Mouse (Mus musculus) myocyte (in vitro differentiated cells): ENCODE data around the gene Hmgcs1. TPM values are rescaled to one million over a fixed set of nuclear protein-coding genes. Genes with fewer than 3 reads are reported as not detected.
"Not testable (repeated sequence)": the region's sequence is repeated elsewhere in the genome, so short reads cannot be mapped to it uniquely, and the experiment has no call there.

ENCODE experiments used
- H3K27me3 ChIP-seq: one replicate; pipeline ENCODE4 v1.6.1; 2011; ENCODE audit not compliant: control insufficient read depth, insufficient read depth, insufficient read length
- H3K36me3 ChIP-seq: one replicate; pipeline ENCODE4 v1.6.1; 2011; ENCODE audit not compliant: control insufficient read depth, insufficient read depth
- H3K4me2 ChIP-seq: one replicate; pipeline ENCODE4 v1.6.1; 2011; ENCODE audit warnings: low read depth, control low read depth
- H3K4me3 ChIP-seq: one replicate; pipeline ENCODE4 v1.5.1; 2011; ENCODE audit warnings: mild to moderate bottlenecking, control low read depth, moderate library complexity
- H3K79me2 ChIP-seq: one replicate; pipeline ENCODE4 v1.6.1; 2011; ENCODE audit not compliant: control insufficient read depth, insufficient read depth
- H3ac ChIP-seq: one replicate; pipeline ENCODE4 v1.6.1; 2011; ENCODE audit not compliant: control insufficient read depth, insufficient read length
- CEBPB ChIP-seq: IDR thresholded peaks from 2 replicates; pipeline ENCODE4 v1.6.1; 2011; ENCODE audit warnings: mild to moderate bottlenecking, moderate library complexity; ENCODE audit not compliant: poor library complexity, insufficient read depth, severe bottlenecking
- E2F4 ChIP-seq: IDR thresholded peaks from one replicate; pipeline ENCODE4 v1.6.1; 2011; ENCODE audit warnings: mild to moderate bottlenecking, control low read depth, moderate library complexity; ENCODE audit not compliant: insufficient read depth
- MAX ChIP-seq: IDR thresholded peaks from one replicate; pipeline ENCODE4 v1.6.1; 2011; ENCODE audit warnings: low read depth, mild to moderate bottlenecking, control low read depth
- MYOD1 ChIP-seq, 3 experiments: IDR thresholded peaks; one replicate each; pipeline ENCODE4 v1.6.1; 2011; ENCODE audit warnings: control low read depth in 2 of 3, low read depth in 2 of 3, mild to moderate bottlenecking in 2 of 3, moderate library complexity in 1 of 3; ENCODE audit not compliant: insufficient read length in 2 of 3, control insufficient read depth in 1 of 3
- MYOG ChIP-seq, 3 experiments: IDR thresholded peaks; one replicate each; pipeline ENCODE4 v1.6.1; 2011; ENCODE audit warnings: control low read depth in 2 of 3, low read depth in 2 of 3, mild to moderate bottlenecking in 2 of 3; ENCODE audit not compliant: insufficient read length in 2 of 3, control insufficient read depth in 1 of 3, insufficient read depth in 1 of 3
- POLR2A ChIP-seq: IDR thresholded peaks from one replicate; pipeline ENCODE4 v1.6.1; 2011; ENCODE audit warnings: low read depth, mild to moderate bottlenecking, control low read depth, moderate library complexity; ENCODE audit not compliant: insufficient read length
- POLR2AphosphoS2 ChIP-seq: IDR thresholded peaks from one replicate; pipeline ENCODE4 v1.6.1; 2011; ENCODE audit warnings: low read depth, control low read depth; ENCODE audit not compliant: insufficient read length
- REST ChIP-seq: IDR thresholded peaks from one replicate; pipeline ENCODE4 v1.6.1; 2011; ENCODE audit warnings: mild to moderate bottlenecking, control low read depth, moderate library complexity; ENCODE audit not compliant: insufficient read depth, insufficient read length
- SRF ChIP-seq: IDR thresholded peaks from one replicate; pipeline ENCODE4 v1.6.1; 2011; ENCODE audit warnings: low read depth; ENCODE audit not compliant: control insufficient read depth, insufficient read length
- TCF12 ChIP-seq: IDR thresholded peaks from one replicate; pipeline ENCODE4 v1.6.1; 2011; ENCODE audit warnings: mild to moderate bottlenecking, control low read depth; ENCODE audit not compliant: poor library complexity, insufficient read depth, severe bottlenecking
- TCF3 ChIP-seq: IDR thresholded peaks from one replicate; pipeline ENCODE4 v1.6.1; 2011; ENCODE audit warnings: low read depth, control low read depth; ENCODE audit not compliant: insufficient read length
- USF1 ChIP-seq: IDR thresholded peaks from one replicate; pipeline ENCODE4 v1.6.1; 2011; ENCODE audit warnings: low read depth, mild to moderate bottlenecking, control low read depth, moderate library complexity
- polyA plus RNA-seq: library from polyadenylated mRNA; unstranded; fragments of >200 nt; fragmentation: generic; extraction: Trizol; gene quantifications from one replicate; pipeline ENCODE4 v1.2.1, GENCODE M21; 2012; ENCODE audit warnings: missing spikeins

Hmgcs1 gene
- polyA plus RNA-seq, 1 experiment = 68.3 TPM

DNA sequence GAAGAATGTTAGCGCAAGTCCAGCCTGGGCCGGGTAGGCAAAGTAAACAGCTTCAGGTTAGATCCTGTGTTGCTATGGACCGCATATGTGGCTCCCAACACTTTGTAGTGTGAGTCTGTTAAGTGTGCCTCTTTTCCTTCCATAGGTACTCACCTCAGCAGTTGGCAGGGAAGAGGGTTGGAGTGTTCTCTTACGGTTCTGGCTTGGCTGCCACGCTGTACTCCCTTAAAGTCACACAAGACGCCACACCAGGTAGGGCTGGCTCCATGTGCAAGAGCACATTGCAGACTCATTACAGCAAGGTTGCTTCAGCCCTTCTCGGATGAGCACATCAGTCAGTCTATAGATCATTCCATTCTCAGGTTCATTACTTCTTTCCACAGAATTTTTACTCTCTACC, 14.1 kb downstream of the Hmgcs1 start:
- Histone ChIP-seq H3K27me3 (no peaks in the 10 kb centered on the region), H3K79me2 (peaks cover 17% of the 10 kb centered on the region), H3K36me3 (peaks cover 86% of the 10 kb centered on the region), H3K4me3 (no peak overlapping the region), H3K4me2 (no peak overlapping the region), H3ac (no peak overlapping the region)
- TF ChIP-seq CEBPB (no peak), POLR2AphosphoS2 (peak; percentile 59)

DNA sequence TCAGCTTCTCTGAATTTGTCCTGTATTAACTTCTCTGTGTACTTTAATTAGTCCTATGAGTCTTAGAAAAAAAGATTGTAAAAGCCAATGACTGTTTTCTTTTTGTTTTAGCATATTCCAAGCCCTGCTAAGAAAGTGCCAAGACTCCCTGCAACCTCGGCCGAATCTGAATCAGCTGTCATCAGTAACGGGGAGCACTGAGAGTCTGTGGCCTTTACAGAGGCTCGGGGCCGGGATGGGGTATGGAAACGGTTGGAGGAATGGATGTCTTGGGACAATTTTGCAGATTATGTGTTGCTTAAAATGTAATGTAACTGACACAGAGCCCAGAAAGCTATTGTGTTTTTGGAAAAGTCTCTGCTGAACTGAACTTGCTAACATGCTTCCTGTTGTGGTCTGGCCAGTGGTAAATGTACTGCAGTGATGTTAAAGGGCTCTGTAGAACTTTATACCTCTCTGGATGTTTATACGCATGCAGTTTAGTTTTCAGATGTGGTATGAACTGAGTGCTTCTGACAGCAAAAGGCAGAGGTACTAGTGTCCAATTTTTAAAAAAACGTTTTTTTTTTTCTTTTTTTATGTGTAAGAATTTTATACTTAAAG, 16.2 kb downstream of the Hmgcs1 start:
- H3K27me3 ChIP-seq, H3K4me2 ChIP-seq, H3ac ChIP-seq, H3K79me2 ChIP-seq, H3K4me3 ChIP-seq: not testable (repeated sequence)
- peaks cover 77% of the 10 kb centered on the region for H3K36me3 ChIP-seq

DNA sequence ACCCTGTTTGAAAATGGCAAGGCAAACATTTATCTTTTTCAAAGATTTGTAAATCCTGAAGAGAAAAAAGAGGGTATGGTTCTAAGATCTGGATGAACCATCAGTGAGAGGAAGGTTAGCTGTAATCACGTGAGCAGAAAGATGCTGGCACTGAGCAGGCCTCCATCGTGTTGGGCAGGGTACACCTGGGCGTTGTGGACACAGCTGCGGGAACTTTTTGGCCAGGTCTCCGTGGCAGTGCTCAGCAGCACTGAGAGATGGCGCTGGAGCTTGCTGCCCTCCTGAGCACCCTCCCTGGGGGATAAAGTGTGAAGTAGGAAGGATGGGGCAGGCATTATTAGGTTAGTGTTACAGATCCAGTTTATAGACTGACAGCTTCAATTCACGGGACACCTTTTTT, 16.8 kb downstream of the Hmgcs1 start:
- Histone ChIP-seq H3K4me2 (no peak overlapping the region), H3K4me3 (no peak overlapping the region), H3K79me2 (peaks cover under 1% of the 10 kb centered on the region), H3K36me3 (peaks cover 73% of the 10 kb centered on the region), H3K27me3 (no peaks in the 10 kb centered on the region), H3ac (no peak overlapping the region)
- TF ChIP-seq MAX (no peak), CEBPB (no peak), MYOD1 (IDR thresholded peaks at IDR 0.05; ENCODE audit: control insufficient read depth in 1 of 3, insufficient read length in 2 of 3, low read depth in 2 of 3) (no peak), USF1 (no peak), TCF3 (no peak), E2F4 (no peak), POLR2AphosphoS2 (peak; percentile 61), TCF12 (no peak)

DNA sequence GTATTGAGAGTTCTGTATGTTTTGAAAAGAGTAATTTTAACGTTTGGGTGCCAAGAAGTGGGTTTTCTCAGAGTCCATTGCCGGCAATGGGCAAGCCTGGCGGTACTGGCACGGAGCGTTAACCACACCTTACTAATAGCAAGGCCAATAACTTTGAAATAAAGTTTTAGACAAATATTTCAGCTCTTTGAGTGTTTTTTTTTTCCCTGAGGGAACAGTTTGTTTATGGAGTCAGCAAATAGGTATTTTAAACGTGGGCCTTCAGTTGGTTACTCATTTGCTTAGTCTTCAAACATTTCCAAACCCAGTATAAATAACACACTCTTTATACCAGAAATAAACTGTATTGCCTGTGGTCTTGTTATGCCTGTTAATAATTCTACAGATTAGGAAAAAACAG, 17.7 kb downstream of the Hmgcs1 start:
- Histone ChIP-seq H3K4me2 (no peak overlapping the region), H3K27me3 (no peaks in the 10 kb centered on the region), H3ac (no peak overlapping the region), H3K36me3 (peaks cover 63% of the 10 kb centered on the region), H3K79me2 (no peaks in the 10 kb centered on the region), H3K4me3 (no peak overlapping the region)
- TF ChIP-seq POLR2A (no peak), TCF3 (no peak), MYOG (IDR thresholded peaks at IDR 0.05; ENCODE audit: control insufficient read depth in 1 of 3, insufficient read depth in 1 of 3, insufficient read length in 2 of 3, low read depth in 2 of 3) (no peak), SRF (no peak), REST (no peak), MYOD1 (IDR thresholded peaks at IDR 0.05; ENCODE audit: control insufficient read depth in 1 of 3, insufficient read length in 2 of 3, low read depth in 2 of 3) (no peak), TCF12 (no peak), POLR2AphosphoS2 (no peak), E2F4 (no peak), CEBPB (no peak), USF1 (no peak), MAX (no peak)

DNA sequence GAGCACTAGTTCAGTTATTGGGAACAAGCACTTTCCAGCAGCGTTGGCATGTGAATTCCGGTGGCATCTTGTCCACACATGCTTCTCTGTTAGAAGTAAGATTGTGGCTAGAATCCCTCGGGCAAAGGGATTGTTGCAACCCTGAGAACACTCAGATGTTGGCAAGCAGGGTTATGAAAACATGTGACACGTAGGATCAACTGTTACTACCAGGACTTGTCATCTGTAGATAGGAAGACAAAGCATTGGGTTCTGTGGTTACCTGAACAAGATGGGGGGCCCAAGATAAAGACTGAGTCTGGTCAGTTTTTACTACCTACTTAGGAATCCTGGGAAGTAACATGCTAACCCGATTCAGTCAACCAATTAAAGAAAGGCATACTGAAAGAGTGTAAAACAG, 18.8 kb downstream of the Hmgcs1 start:
- no peaks in the 10 kb centered on the region for H3K27me3 ChIP-seq
- H3ac ChIP-seq = no peak overlapping the region
- TF ChIP-seq USF1 (no peak), TCF3 (no peak), MYOG (IDR thresholded peaks at IDR 0.05; ENCODE audit: control insufficient read depth in 1 of 3, insufficient read depth in 1 of 3, insufficient read length in 2 of 3, low read depth in 2 of 3) (no peak), MAX (no peak), MYOD1 (IDR thresholded peaks at IDR 0.05; ENCODE audit: control insufficient read depth in 1 of 3, insufficient read length in 2 of 3, low read depth in 2 of 3) (no peak), POLR2A (no peak), TCF12 (no peak)
- no peak overlapping the region for H3K4me3 ChIP-seq
- peaks cover 53% of the 10 kb centered on the region for H3K36me3 ChIP-seq
- H3K4me2 ChIP-seq = no peak overlapping the region
- H3K79me2 ChIP-seq = no peaks in the 10 kb centered on the region
